Mouse (Mus musculus): ENCODE data around the gene Pf4.
"Not testable (repeated sequence)": the region's sequence is repeated elsewhere in the genome, so short reads cannot be mapped to it uniquely, and the experiment has no call there.

Gene Pf4

DNA sequence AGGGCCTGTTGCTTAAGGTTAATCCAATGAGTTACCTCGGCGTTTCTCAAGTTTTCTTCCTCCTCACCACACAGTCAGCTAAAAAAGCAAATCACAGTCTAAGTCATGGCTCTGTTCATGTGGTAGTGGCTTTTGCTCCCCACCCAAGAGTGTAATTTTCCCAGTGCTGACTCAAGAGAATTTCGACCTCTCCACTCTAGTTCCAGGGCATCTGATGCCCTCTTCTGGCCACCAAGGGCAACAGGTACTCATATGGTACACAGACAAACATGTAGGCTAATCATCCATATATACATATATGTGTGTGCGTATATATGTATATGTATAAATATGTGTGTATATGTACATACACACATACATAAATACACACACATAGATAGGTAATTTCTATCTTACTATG lies 15.9 kb downstream of the Pf4 start:
- in situ Hi-C loops (cut with MboI): no loop called here

DNA sequence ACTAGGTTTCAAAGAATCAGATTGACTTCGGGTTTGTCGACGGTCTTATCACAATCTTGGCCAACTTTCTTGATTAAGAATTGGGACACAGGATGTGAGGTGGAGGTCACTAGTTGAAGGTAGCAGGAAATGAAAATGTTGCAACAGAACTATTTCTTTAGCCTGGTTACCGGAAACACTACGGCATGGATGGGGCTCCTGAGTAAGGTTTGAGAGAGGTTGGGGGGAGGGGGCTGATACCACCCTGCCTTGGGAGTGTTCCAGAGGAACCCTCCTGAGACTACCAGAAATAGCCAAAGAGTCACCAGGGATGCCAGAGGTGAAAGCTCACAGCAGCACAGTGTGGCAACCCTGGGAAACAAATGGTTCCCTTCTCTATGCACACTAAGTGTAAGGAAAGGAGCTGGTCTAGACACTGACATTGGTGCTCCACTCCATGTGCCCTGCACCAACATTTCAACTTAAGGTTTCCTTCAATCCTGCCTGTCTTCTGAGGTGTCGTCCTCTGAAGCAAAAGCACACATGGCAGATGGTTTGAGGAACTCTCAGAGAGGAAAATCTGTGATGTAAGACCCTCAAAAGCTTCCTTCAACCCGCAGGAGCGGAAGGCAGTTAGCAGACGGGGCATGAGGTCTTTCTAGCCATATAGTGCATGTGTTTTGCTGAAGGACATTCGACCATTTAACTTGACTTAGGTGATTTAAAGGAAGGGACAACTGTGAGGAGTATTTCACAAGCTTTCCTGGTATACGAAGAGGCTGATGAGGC lies 17.3 kb downstream of the Pf4 start:
- in situ Hi-C loops (cut with MboI): no loop called here

DNA sequence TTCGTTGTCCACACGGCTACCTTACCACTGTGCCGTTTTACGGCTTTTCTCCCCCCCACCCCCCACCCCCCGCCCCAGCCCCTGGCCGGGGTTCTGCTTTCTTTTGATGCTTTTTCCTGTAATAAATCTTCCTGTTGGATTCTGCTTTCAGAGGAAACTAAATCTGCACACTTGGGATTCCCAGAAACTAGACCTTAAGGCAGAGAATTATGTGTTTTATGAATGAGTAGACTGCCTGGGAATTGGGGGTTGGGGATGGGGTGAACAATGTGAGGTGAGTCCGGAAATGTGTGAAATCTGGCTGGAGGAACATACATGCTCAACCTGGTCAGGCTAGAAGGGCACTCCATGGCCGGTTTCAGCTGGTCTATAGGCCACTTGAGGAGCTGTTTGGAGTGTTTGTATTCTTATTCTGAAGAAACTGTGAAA lies 17.9 kb downstream of the Pf4 start:
- in situ Hi-C loops (cut with MboI): no loop called here

GRCm38 (mm10) chr5:90794195-90794625 lies 22.0 kb downstream of the Pf4 start, which contains the start of gene Cxcl15:
Cxcl15 (plus strand) TSS chr5:90794534.
- in situ Hi-C loops (cut with MboI): no loop called here

DNA sequence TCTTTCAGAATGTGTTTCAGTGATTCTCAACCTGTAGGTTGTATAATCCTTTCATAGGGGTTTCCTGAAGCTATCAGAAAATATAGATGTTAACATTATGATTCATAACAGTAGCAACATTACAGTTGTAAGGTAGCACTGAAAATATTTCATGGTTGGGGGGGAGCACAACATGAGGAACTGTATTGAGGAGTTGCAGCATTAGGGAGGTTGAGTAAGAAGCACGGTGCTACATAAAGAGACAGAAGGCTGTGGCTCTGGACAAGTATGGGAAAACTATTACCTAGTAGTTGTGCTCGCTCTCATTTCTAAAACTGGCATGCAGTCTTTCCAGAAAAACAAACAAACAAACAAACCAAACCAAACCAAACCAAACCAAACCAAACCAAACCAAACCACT lies 23.2 kb downstream of the Pf4 start:
- in situ Hi-C loops (cut with MboI): not testable (repeated sequence)

DNA sequence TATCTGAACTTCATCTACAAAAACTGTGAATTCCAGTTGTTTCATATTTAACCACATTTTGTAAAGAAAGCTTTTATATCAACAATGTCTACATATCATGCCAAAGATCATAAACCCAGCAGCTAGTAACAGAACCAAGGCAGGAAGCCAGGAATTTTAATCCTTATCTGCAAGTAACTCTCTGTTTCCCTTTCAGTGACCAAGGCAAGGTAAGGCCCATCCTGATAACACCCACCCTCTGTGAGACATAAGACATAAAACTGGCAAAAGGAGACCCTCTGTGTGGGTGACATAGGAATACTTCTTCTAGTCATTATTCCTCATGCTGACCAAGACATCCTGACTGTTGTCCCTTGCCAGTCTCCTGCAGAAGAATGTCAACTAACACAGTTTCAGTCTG lies 32.3 kb downstream of the Pf4 start:
- in situ Hi-C loops (cut with MboI): no loop called here

- in situ Hi-C loops (cut with MboI): no loop called here
Measured at GRCm38 (mm10) chr5:90806050-90806449, 33.8 kb downstream of the Pf4 start.

GRCm38 (mm10) chr5:90807176-90807950 lies 35.1 kb downstream of the Pf4 start:
- in situ Hi-C loops (cut with MboI): no loop called here

- in situ Hi-C loops (cut with MboI): no loop called here
Measured at GRCm38 (mm10) chr5:90819756-90820155, 47.5 kb downstream of the Pf4 start.

Data from mature B cell (primary cell).